Mouse (Mus musculus) gastrocnemius, postnatal 14 days (tissue): ENCODE measurements at regions not wholly inside any gene's neighbourhood (a gene's known extent, or its start where the extent isn't known, plus 50 kb on each side); places are given as distances from the start of the nearest gene placed in this dataset.
A peak's percentile ranks its signal among the peaks of the same experiment; 100 is the strongest.
"Not testable (repeated sequence)": the region's sequence is repeated elsewhere in the genome, so short reads cannot be mapped to it uniquely, and the experiment has no call there.

Experiments
- DNase-seq: peaks from one replicate; pipeline ENCODE4 v3.0.0; 2021; ENCODE audit warnings: mixed read lengths
- intact Hi-C: fragments of 180-260 bp; cut with DNase I; formaldehyde crosslinking; loops from one replicate; pipeline ENCODE4 v1.15.1; 2025; ENCODE audit warnings: low total_unique reads

- no peak for DNase-seq
- intact Hi-C loops: no loop called here
Measured at GRCm38 (mm10) chr17:50346451-50347192, 53.2 kb upstream of the Dazl start.

- DNase-seq, intact Hi-C loops: not testable (repeated sequence)
Measured at GRCm38 (mm10) chr17:50353818-50354217, 60.4 kb upstream of the Dazl start.

GRCm38 (mm10) chr17:50354357-50354756 lies 60.9 kb upstream of the Dazl start:
- no peak for DNase-seq

GRCm38 (mm10) chr17:50361657-50362233 lies 68.3 kb upstream of the Dazl start:
- intact Hi-C loops: no loop called here
- no peak for DNase-seq

More at GRCm38 (mm10) chr17:50354357-50354756, 60.9 kb upstream of the Dazl start:
- intact Hi-C loops: no loop called here

GRCm38 (mm10) chr17:50365396-50365795 lies 72.0 kb upstream of the Dazl start:
- intact Hi-C loops: no loop called here
- no peak for DNase-seq

- no peak for DNase-seq
- intact Hi-C loops: no loop called here
Measured at GRCm38 (mm10) chr17:50366181-50366580, 72.7 kb upstream of the Dazl start.

- intact Hi-C loops: no loop called here
- DNase-seq: peak; percentile 27
Measured at GRCm38 (mm10) chr17:50369216-50369875, 75.9 kb upstream of the Dazl start.

GRCm38 (mm10) chr17:50370484-50370883 lies 77.0 kb upstream of the Dazl start:
- intact Hi-C loops: no loop called here
- DNase-seq: no peak

GRCm38 (mm10) chr17:50373496-50374141 lies 80.2 kb upstream of the Dazl start:
- no peak for DNase-seq
- intact Hi-C loops: no loop called here

- DNase-seq: no peak
- intact Hi-C loops: no loop called here
Measured at GRCm38 (mm10) chr17:50375465-50375864, 82.0 kb upstream of the Dazl start.

GRCm38 (mm10) chr17:50376708-50377107 lies 83.3 kb upstream of the Dazl start:
- intact Hi-C loops: no loop called here
- no peak for DNase-seq

- intact Hi-C loops: no loop called here
- DNase-seq: no peak
Measured at GRCm38 (mm10) chr17:50378141-50378727, 84.8 kb upstream of the Dazl start.

- no peak for DNase-seq
- intact Hi-C loops: no loop called here
Measured at GRCm38 (mm10) chr17:50388715-50389710, 95.6 kb upstream of the Dazl start.

- no peak for DNase-seq
- intact Hi-C loops: no loop called here
Measured at GRCm38 (mm10) chr17:50390151-50390550, 96.7 kb upstream of the Dazl start.

- no peak for DNase-seq
- intact Hi-C loops: no loop called here
Measured at GRCm38 (mm10) chr17:50391207-50391606, 97.8 kb upstream of the Dazl start.

- no peak for DNase-seq
- intact Hi-C loops: no loop called here
Measured at GRCm38 (mm10) chr17:50391996-50392395, 98.6 kb upstream of the Dazl start.

GRCm38 (mm10) chr17:50392428-50392827 lies 99.0 kb upstream of the Dazl start:
- no peak for DNase-seq
- intact Hi-C loops: no loop called here

- intact Hi-C loops: no loop called here
- no peak for DNase-seq
Measured at GRCm38 (mm10) chr17:50392966-50393365, 99.5 kb upstream of the Dazl start.

GRCm38 (mm10) chr17:50393698-50394097 lies 100.3 kb upstream of the Dazl start:
- no peak for DNase-seq
- intact Hi-C loops: no loop called here
